Mouse (Mus musculus): Measurements from ENCODE around the gene 9430007A20Rik.
"Not testable (repeated sequence)": the region's sequence is repeated elsewhere in the genome, so short reads cannot be mapped to it uniquely, and the experiment has no call there.

9430007A20Rik gene

DNA sequence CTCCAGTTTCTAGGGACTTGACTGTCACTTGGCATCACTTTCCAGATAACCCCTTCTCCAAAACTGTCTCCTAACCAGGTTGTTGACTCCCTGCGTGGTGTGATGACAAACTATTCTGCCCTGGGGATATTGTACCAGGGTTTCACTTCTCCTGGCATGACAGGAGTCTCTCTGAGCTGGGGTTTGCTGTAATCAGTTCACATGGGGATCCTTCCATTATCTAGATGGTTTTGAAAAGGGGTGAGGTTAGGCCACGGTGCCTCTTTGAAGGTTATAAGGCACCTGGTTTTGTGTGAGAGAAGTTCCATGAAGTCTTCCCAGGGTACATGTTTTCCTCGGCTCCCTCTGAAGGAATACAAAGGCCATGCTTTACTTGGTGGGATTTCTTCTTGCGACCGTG, at the start of gene 9430007A20Rik:
9430007A20Rik (plus strand) TSS at position 301 of the 400 bp plus-strand sequence.
- no peak for DNase-seq (ENCODE audit: low spot score in 2 of 2)

DNA sequence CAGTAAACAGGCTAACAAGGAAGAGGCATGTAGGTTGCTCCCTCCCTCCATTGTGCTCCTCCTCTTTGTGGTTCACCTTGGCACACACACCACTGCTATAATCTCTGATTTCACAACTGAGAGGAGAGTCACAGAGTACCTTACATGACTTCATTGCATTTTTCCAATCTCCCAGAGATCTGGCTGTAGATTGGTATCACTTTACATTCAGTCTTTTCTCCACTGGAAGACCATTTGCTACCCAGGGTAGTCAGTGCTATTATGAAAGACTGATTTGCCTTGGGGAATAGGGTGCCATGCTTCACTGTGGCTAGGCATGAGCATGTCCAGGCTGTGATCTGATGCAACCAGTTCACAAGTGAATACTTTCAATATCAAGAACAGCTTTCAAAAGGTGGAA, 26.3 kb upstream of the 9430007A20Rik start:
- DNase-seq (ENCODE audit: low spot score in 2 of 2): no peak

DNA sequence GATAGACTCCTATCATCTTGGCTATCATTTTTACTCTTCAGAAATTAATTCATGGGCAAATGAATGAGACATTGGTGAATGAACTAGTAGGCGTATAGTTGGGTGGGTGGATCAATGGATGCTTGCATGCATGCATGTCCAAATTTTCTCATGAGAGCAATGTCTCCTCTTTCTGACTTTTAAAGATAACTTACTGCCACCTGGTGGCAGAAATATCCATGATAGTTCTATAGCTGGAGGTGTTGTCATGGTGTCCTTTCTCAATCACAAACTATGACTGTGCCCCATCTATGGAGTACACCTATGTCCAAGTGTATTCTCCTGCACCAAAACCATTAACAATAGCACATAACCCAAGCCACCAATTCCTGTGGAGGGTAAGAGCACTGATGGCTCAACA, 13.1 kb upstream of the 9430007A20Rik start:
- DNase-seq (ENCODE audit: low spot score in 2 of 2): no peak

DNA sequence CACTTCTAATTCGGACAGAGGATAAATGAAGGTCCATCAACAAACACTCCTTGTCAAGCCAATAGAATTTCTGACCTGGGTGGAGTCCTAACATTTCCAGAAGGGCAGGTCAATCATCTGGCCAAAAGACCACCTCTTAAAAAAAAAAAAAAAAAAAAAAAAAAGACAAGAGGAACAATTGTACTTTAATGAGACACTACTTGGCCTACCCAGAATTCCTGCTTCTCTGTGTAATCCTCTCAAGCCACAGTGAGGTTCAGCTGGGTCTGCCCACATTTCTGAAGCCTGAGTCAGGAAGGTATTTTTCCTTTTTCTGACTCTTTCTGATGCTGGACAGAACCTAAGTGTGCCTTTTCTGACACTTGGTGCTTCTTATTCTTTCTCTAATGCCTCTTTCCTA, 25.1 kb downstream of the 9430007A20Rik start:
- DNase-seq (ENCODE audit: low spot score in 2 of 2): no peak

DNA sequence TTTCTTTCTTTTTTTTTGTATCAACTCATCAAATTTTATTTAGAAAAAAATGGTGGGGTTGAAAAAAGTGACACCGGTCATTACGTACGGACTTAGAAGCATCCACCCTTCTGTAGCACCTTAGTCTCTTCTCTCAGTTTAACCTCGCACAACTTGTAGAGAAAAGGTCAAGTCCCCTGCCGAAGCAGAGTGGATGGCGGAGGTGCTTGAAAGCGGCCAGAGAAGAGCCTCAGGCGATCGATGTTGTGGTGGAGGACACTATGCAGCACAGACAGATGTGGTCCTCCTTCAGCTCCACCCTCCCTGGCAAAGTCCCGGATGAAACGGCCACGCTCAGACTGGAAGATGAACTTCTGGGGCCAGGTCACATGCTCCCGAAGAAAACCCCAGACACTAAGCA, 25.7 kb downstream of the 9430007A20Rik start:
- DNase-seq (ENCODE audit: low spot score in 2 of 2): not testable (repeated sequence)

DNA sequence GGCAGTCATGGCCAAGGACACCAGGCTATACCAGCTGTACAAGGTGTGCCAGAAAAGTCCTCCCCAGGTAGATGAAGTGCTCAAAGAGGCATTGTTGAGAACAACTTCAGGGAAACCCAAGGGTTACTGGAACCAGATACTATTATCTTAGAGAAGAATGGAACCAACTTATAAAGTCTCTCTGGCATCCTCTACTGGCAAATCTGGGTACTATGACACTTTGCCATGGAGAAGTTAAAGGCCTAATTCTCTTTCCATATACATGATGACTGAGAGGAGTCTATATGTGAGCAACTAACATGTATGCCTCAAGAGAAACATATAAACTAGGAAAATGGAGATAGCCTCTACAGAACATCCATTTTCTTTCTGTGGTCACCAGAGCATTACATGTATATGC, 31.5 kb downstream of the 9430007A20Rik start:
- no peak for DNase-seq (ENCODE audit: low spot score in 2 of 2)

DNA sequence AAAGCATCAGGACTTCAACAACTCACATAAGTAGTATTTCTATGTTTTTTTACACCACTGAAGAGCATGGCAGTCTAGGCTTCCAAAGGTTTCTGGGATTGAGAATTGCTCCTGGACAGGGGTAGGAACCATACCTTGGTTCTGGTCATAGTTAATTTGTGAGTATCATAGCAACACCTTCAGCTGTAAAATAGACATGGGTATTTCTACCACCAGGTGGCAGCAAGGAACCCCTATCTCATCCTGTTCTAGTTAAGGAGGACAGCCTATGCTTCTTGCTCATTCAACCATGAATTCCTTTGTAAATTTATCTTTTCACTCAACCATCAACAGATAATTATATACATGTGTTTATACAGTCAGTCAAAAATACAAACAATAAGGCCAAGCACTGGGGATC, 40.2 kb downstream of the 9430007A20Rik start:
- no peak for DNase-seq (ENCODE audit: low spot score in 2 of 2)

DNA sequence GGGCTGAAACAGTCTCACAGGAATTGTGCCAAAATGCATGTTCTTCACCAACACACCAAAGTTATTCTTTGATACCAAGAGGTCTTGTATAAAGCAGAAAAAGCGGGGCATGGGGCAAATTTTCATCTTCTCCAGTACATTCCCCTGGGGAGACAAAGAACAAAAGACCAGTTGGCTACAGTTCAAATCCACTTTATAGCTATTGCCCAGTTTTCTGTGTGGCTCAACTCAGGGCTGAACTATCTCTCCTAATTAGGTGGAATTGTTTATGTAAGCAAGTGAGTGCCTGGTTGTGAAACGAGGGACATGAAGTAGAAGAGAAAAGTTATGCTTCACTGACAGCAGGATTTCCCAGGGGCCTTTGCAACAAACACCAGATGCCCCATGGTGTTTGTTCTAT, 41.6 kb downstream of the 9430007A20Rik start:
- DNase-seq (ENCODE audit: low spot score in 2 of 2): no peak

DNA sequence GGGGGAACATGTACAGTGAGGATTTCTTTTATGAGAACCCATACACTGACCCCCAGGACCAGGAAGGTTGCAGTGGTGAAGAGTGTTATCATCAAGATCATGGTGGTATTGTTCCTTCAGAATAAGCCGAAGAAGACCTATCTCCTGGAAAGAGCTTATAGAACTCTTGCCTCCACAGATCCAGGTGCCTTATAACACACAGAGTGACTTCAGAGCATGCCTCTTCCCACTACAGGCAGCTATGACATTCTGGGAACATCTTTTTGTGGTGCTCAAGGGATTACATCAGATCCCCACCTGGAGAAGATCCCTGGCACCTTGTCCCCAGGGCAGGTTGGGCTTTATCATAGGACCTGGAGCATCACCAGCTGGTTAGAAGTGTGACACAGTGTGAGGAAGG, 45.4 kb downstream of the 9430007A20Rik start, which contains the start of gene Gm13124:
Gm13124 (minus strand) TSS at position 101 of the 400 bp plus-strand sequence.
- no peak for DNase-seq (ENCODE audit: low spot score in 2 of 2)

DNA sequence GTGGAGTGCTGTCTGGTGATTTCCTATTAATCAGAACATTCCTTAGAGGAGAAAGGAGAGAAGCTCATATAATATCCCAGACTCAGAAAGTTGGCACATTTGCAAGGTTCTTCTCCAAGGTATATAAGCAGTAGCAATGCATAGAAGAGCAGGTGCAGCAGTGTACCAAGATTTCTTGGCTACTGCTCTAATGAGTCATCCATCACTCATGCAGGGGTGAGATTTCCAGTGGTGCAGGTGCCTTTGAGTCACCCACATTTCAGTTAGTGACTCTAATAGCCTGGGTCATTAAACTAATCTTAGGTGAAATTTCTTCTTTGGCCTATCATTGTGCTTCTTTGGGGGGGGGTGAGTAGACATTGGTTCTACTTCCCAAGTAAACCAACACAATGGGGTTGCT, 48.1 kb downstream of the 9430007A20Rik start:
- DNase-seq (ENCODE audit: low spot score in 2 of 2): no peak
